28 mouse cellular contexts compared by ENCODE assay signal in genomic region chr3:51764175-51764574, GRCm38 (mm10).
DNase-seq lines count a peak whose midpoint lies in the region; ATAC-seq lines count a peak whose summit lies in the region.
"Had no signal": no experiment of that assay in that cellular context is flagged by ENCODE, and none has a peak within 500 bp of the region (broad histone marks: within the 10 kb centered on the region; RNA-seq: fewer than 3 reads in every experiment).

No protein-coding gene starts in this region.

- no peak overlapping the region for H3K27ac ChIP-seq in midbrain, embryonic 11.5 days (ENCODE audit: low read depth, low read length)
- H3K27ac ChIP-seq in midbrain, embryonic 16.5 days (ENCODE audit: low read length): no peak overlapping the region
- H3K27ac ChIP-seq: embryonic facial prominence, embryonic 10.5 days; embryonic facial prominence, embryonic 13.5 days; forebrain, embryonic 13.5 days; heart, embryonic 10.5 days; heart, embryonic 13.5 days; hindbrain, embryonic 10.5 days; hindbrain, embryonic 15.5 days had no signal

- H3K4me2 ChIP-seq in midbrain, embryonic 11.5 days: no peak overlapping the region
- no peak overlapping the region for H3K4me2 ChIP-seq in midbrain, embryonic 16.5 days (ENCODE audit: low read length)
- H3K4me2 ChIP-seq: embryonic facial prominence, embryonic 13.5 days; forebrain, embryonic 13.5 days; heart, embryonic 13.5 days; hindbrain, embryonic 15.5 days had no signal

- WGBS in midbrain, embryonic 11.5 days: 90% methylated on average over 3 of the region's 3 CpGs
- 74% methylated on average over 3 of the region's 3 CpGs for WGBS in midbrain, embryonic 16.5 days

- no peak overlapping the region for H3K9ac ChIP-seq in midbrain, embryonic 11.5 days (ENCODE audit: low read length)
- H3K9ac ChIP-seq in midbrain, embryonic 16.5 days (ENCODE audit: low read depth, low read length): no peak overlapping the region
- H3K9ac ChIP-seq: embryonic facial prominence, embryonic 13.5 days; forebrain, embryonic 13.5 days; heart, embryonic 13.5 days; hindbrain, embryonic 15.5 days had no signal

- no peak for ATAC-seq in midbrain, embryonic 11.5 days (ENCODE audit: low FRiP score)
- ATAC-seq in midbrain, embryonic 16.5 days: no peak
- peak; percentile 48 for ATAC-seq in megakaryocyte progenitor cell, adult 5-6 weeks (replicated peaks; ENCODE audit: poor library complexity)
- no peak for ATAC-seq in CD4-positive, CD25-positive, alpha-beta regulatory T cell, adult 4 months
- ATAC-seq: forebrain, embryonic 13.5 days; forebrain, embryonic 16.5 days had no signal

- H3K36me3 ChIP-seq in midbrain, embryonic 11.5 days (ENCODE audit: control insufficient read depth, insufficient read depth, low read length): no peaks in the 10 kb centered on the region
- no peaks in the 10 kb centered on the region for H3K36me3 ChIP-seq in midbrain, embryonic 16.5 days (ENCODE audit: control insufficient read depth, insufficient read depth, low read length)
- H3K36me3 ChIP-seq: embryonic facial prominence, embryonic 13.5 days; heart, embryonic 10.5 days; heart, embryonic 13.5 days; hindbrain, embryonic 10.5 days; hindbrain, embryonic 15.5 days had no signal

- no peaks in the 10 kb centered on the region for H3K27me3 ChIP-seq in midbrain, embryonic 11.5 days (ENCODE audit: control insufficient read depth, insufficient read depth, low read length)
- H3K27me3 ChIP-seq in midbrain, embryonic 16.5 days (ENCODE audit: control insufficient read depth, insufficient read depth, low read depth, low read length): no peaks in the 10 kb centered on the region
- H3K27me3 ChIP-seq: embryonic facial prominence, embryonic 13.5 days; forebrain, embryonic 13.5 days; heart, embryonic 13.5 days; hindbrain, embryonic 15.5 days had no signal

- H3K9me3 ChIP-seq in midbrain, embryonic 11.5 days (ENCODE audit: control insufficient read depth, low read length): no peaks in the 10 kb centered on the region
- H3K9me3 ChIP-seq in midbrain, embryonic 16.5 days (replicated peaks; ENCODE audit: control insufficient read depth, low read length, poor library complexity, severe bottlenecking): no peaks in the 10 kb centered on the region
- H3K9me3 ChIP-seq: embryonic facial prominence, embryonic 10.5 days; embryonic facial prominence, embryonic 13.5 days; forebrain, embryonic 13.5 days; heart, embryonic 10.5 days; heart, embryonic 13.5 days; hindbrain, embryonic 10.5 days; hindbrain, embryonic 15.5 days had no signal

- peaks cover 7% of the 10 kb centered on the region for H3K4me1 ChIP-seq in midbrain, embryonic 11.5 days (ENCODE audit: control insufficient read depth, insufficient read depth, low read length)
- H3K4me1 ChIP-seq in midbrain, embryonic 16.5 days (ENCODE audit: control insufficient read depth, insufficient read depth, low read length): peaks cover 13% of the 10 kb centered on the region

- peak; percentile 60 for DNase-seq in heart, adult 11 months
- DNase-seq in heart, adult 9 months (ENCODE audit: low spot score in 2 of 2): no peak
- peak; percentile 77 for DNase-seq in midbrain, embryonic 11.5 days (ENCODE audit: low spot score, missing footprints)
- peak; percentile 24 for DNase-seq in testis, postnatal 10 days (ENCODE audit: low spot score)
- DNase-seq in testis, postnatal 14 days (ENCODE audit: low spot score): no peak
- DNase-seq: adrenal gland, adult 2 months; adrenal gland, postnatal 14 days; B cell, adult 2 months; cerebellum, adult 11 months; cerebellum, adult 2 months; cerebellum, adult 9-11 months; cerebellum, postnatal 25 days; embryo, embryonic 11 days; gastrocnemius, postnatal 10 days; gastrocnemius, postnatal 36 days; heart, adult 18-20 months had no signal

- no peak overlapping the region for H3K4me3 ChIP-seq in midbrain, embryonic 11.5 days (ENCODE audit: low read depth, low read length)
- no peak overlapping the region for H3K4me3 ChIP-seq in midbrain, embryonic 16.5 days (ENCODE audit: low read depth, low read length)
- H3K4me3 ChIP-seq: embryonic facial prominence, embryonic 10.5 days; embryonic facial prominence, embryonic 13.5 days; erythroblast, embryonic 14.5 days; forebrain, embryonic 13.5 days; heart, embryonic 10.5 days; heart, embryonic 13.5 days; hindbrain, embryonic 10.5 days; hindbrain, embryonic 15.5 days had no signal

Comparison
In these comparisons a context has a peak if more than half of its experiments do, and no peak if none do; other contexts are left out.
1. DNase-seq: peak in heart, adult 11 months (single experiment), midbrain, embryonic 11.5 days (single experiment) and testis, postnatal 10 days (single experiment); none in heart, adult 9 months (0 of 2) and testis, postnatal 14 days (single experiment).